In the genomic region with DNA sequence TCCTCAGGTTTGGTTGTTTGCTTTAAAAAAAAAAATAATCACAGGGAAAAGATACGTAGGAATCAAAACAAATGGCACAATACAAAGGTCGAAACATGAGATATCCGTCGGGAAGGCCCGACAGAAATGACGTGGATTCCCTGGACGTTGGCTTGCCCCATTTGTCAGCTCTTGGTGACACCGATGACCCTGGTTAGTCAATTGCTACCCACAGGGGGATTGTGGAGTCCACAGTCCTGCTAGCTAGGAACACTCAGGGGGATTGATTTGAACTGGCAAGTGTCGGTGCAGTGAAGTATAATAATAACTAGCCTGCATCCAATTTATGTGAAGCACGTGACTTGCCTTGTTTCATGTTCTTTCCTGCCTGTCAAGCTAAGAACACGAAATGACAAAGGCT, we compare ENCODE assay signal across 23 mouse cellular contexts. TPM values are rescaled to one million over a fixed set of nuclear protein-coding genes. Genes with fewer than 3 reads are reported as not detected.
A peak's percentile ranks its signal among the peaks of the same experiment; 100 is the strongest.
DNase-seq lines count a peak whose midpoint lies in the region; ATAC-seq and TF ChIP-seq lines count a peak whose summit lies in the region.
"Had no signal": no experiment of that assay in that cellular context is flagged by ENCODE, and none has a peak within 500 bp of the region (broad histone marks: within the 10 kb centered on the region; RNA-seq: fewer than 3 reads in every experiment).

No protein-coding gene starts in this region.

- TF ChIP-seq CTCF in cerebellum, adult 2 months (IDR thresholded peaks at IDR 0.05; ENCODE audit: borderline replicate concordance, insufficient read depth, low read depth, low read length), result no peak

- WGBS in hindbrain, embryonic 12.5 days, result 48% methylated on average over 11 of the region's 11 CpGs
- 63% methylated on average over 11 of the region's 11 CpGs for WGBS in hindbrain, embryonic 16.5 days
- WGBS in midbrain, embryonic 14.5 days, result 67% methylated on average over 11 of the region's 11 CpGs
- 77% methylated on average over 11 of the region's 11 CpGs for WGBS in midbrain, embryonic 10.5 days
- WGBS in cerebellum, adult 2 months, result 61% methylated on average over 11 of the region's 11 CpGs

- no peak overlapping the region for H3K4me3 ChIP-seq in hindbrain, embryonic 12.5 days
- no peak overlapping the region for H3K4me3 ChIP-seq in hindbrain, embryonic 16.5 days (ENCODE audit: low read length)
- H3K4me3 ChIP-seq in midbrain, embryonic 14.5 days (replicated peaks; ENCODE audit: low read depth, low read length), result no peak overlapping the region
- H3K4me3 ChIP-seq in midbrain, embryonic 10.5 days, result no peak overlapping the region
- no peak overlapping the region for H3K4me3 ChIP-seq in cerebellum, adult 2 months (replicated peaks; ENCODE audit: insufficient read depth, low read depth, low read length)
- H3K4me3 ChIP-seq: hindbrain, embryonic 15.5 days had no signal

- no peaks in the 10 kb centered on the region for H3K9me3 ChIP-seq in hindbrain, embryonic 12.5 days (replicated peaks)
- H3K9me3 ChIP-seq in hindbrain, embryonic 16.5 days (ENCODE audit: control insufficient read depth, low read length), result no peaks in the 10 kb centered on the region
- no peaks in the 10 kb centered on the region for H3K9me3 ChIP-seq in midbrain, embryonic 14.5 days (ENCODE audit: control insufficient read depth, low read length)
- no peaks in the 10 kb centered on the region for H3K9me3 ChIP-seq in midbrain, embryonic 10.5 days (replicated peaks)
- H3K9me3 ChIP-seq: hindbrain, embryonic 15.5 days had no signal

- TF ChIP-seq POLR2A in cerebellum, adult 2 months (IDR thresholded peaks at IDR 0.05; ENCODE audit: borderline replicate concordance, insufficient read depth, low read length), result no peak

- ATAC-seq in hindbrain, embryonic 12.5 days (ENCODE audit: low FRiP score), result no peak
- ATAC-seq in hindbrain, embryonic 16.5 days, result no peak
- no peak for ATAC-seq in midbrain, embryonic 14.5 days (ENCODE audit: low FRiP score, low TSS enrichment)
- ATAC-seq: CD4-positive, CD25-positive, alpha-beta regulatory T cell, adult 4 months had no signal

- H3K4me1 ChIP-seq in hindbrain, embryonic 12.5 days, result peaks cover 10% of the 10 kb centered on the region
- peaks cover 3% of the 10 kb centered on the region for H3K4me1 ChIP-seq in hindbrain, embryonic 16.5 days (ENCODE audit: control insufficient read depth, insufficient read depth, low read depth, low read length)
- peaks cover 5% of the 10 kb centered on the region; the same call in 1 of the 2 replicates for H3K4me1 ChIP-seq in midbrain, embryonic 14.5 days (ENCODE audit: control insufficient read depth, insufficient read depth, low read length)
- H3K4me1 ChIP-seq in midbrain, embryonic 10.5 days, result peaks cover 2% of the 10 kb centered on the region; the same call in 1 of the 2 replicates
- no peaks in the 10 kb centered on the region for H3K4me1 ChIP-seq in cerebellum, adult 2 months (ENCODE audit: control insufficient read depth, insufficient read depth, low read length)

- peak; percentile 30 for DNase-seq in adrenal gland, adult 2 months
- no peak for DNase-seq in adrenal gland, postnatal 4 days (ENCODE audit: low spot score in 2 of 2)
- DNase-seq in midbrain, embryonic 14.5 days, result peak; percentile 6
- no peak for DNase-seq in midbrain, embryonic 10.5 days (ENCODE audit: low spot score)
- DNase-seq in retina, embryonic 14.5 days (ENCODE audit: low spot score), result peak; percentile 79
- no peak for DNase-seq in cerebellum, adult 2 months
- DNase-seq: cerebellum, postnatal 14 days; gastrocnemius, postnatal 14 days; kidney, adult 11 months; kidney, postnatal 14 days; lung, postnatal 10 days; spleen, adult 18-20 months; thymus, adult 18-20 months had no signal

- H3K36me3 ChIP-seq in hindbrain, embryonic 12.5 days, result peaks cover 50% of the 10 kb centered on the region
- H3K36me3 ChIP-seq in hindbrain, embryonic 16.5 days (ENCODE audit: control insufficient read depth, insufficient read depth, low read length), result peaks cover 21% of the 10 kb centered on the region
- H3K36me3 ChIP-seq in midbrain, embryonic 14.5 days (ENCODE audit: control insufficient read depth, insufficient read depth, low read length), result peaks cover 61% of the 10 kb centered on the region
- H3K36me3 ChIP-seq in midbrain, embryonic 10.5 days, result peaks cover 74% of the 10 kb centered on the region

- H3K4me2 ChIP-seq in hindbrain, embryonic 12.5 days (replicated peaks), result no peak overlapping the region
- H3K4me2 ChIP-seq in hindbrain, embryonic 16.5 days (ENCODE audit: low read length), result no peak overlapping the region
- no peak overlapping the region for H3K4me2 ChIP-seq in midbrain, embryonic 14.5 days (ENCODE audit: low read length)
- H3K4me2 ChIP-seq: hindbrain, embryonic 15.5 days had no signal

- H3K27ac ChIP-seq in hindbrain, embryonic 12.5 days, result 0 out of 2 replicates have a peak overlapping the region, but pooled peaks have one; percentile 30
- no peak overlapping the region for H3K27ac ChIP-seq in hindbrain, embryonic 16.5 days (ENCODE audit: low read depth, low read length)
- H3K27ac ChIP-seq in midbrain, embryonic 14.5 days (replicated peaks; ENCODE audit: low read depth, low read length), result no peak overlapping the region
- H3K27ac ChIP-seq in midbrain, embryonic 10.5 days (replicated peaks), result no peak overlapping the region
- no peak overlapping the region for H3K27ac ChIP-seq in cerebellum, adult 2 months (ENCODE audit: insufficient read depth, low read length)
- H3K27ac ChIP-seq: hindbrain, embryonic 15.5 days had no signal

- H3K27me3 ChIP-seq in hindbrain, embryonic 12.5 days, result no peaks in the 10 kb centered on the region
- no peaks in the 10 kb centered on the region for H3K27me3 ChIP-seq in hindbrain, embryonic 16.5 days (replicated peaks; ENCODE audit: control insufficient read depth, insufficient read depth, low read length)
- no peaks in the 10 kb centered on the region for H3K27me3 ChIP-seq in midbrain, embryonic 14.5 days (ENCODE audit: control insufficient read depth, insufficient read depth, low read length)
- no peaks in the 10 kb centered on the region for H3K27me3 ChIP-seq in midbrain, embryonic 10.5 days (ENCODE audit: low read depth, poor library complexity, severe bottlenecking)
- H3K27me3 ChIP-seq in cerebellum, adult 2 months (ENCODE audit: control insufficient read depth, insufficient read depth, low read length), result no peaks in the 10 kb centered on the region
- H3K27me3 ChIP-seq: hindbrain, embryonic 15.5 days had no signal

- no peak overlapping the region for H3K9ac ChIP-seq in hindbrain, embryonic 12.5 days
- no peak overlapping the region for H3K9ac ChIP-seq in hindbrain, embryonic 16.5 days (ENCODE audit: low read depth, low read length)
- no peak overlapping the region for H3K9ac ChIP-seq in midbrain, embryonic 14.5 days (replicated peaks; ENCODE audit: low read length)
- H3K9ac ChIP-seq: hindbrain, embryonic 15.5 days had no signal

RNA-seq across cellular contexts. Expression of a gene that starts 6.9 kb away (rescaled TPM):
- total RNA-seq in adrenal gland, adult 2 months (2021), result 10 to 100 TPM; 47.7 to 73.6 TPM
- polyA plus RNA-seq in adrenal gland, adult 2 months (2012; rRNA removed), result 16.2 and 22.4 TPM in 2 replicates
- 10 to 100 TPM; 53.9 to 67.0 TPM for total RNA-seq in adrenal gland, postnatal 4 days (2021)
- polyA plus RNA-seq in hindbrain, embryonic 12.5 days (2016; fragmentation: Nextera tagmentation; extraction: Ambion mirVana), result 121 and 136 TPM in 2 replicates
- 107 TPM in 2 replicates for polyA plus RNA-seq in hindbrain, embryonic 16.5 days (2015; fragmentation: Nextera tagmentation; extraction: Ambion mirVana)
- 137 and 162 TPM in 2 replicates for polyA plus RNA-seq in midbrain, embryonic 14.5 days (2014; fragmentation: Nextera tagmentation; extraction: Ambion mirVana)
- 93.6 and 101 TPM in 2 replicates for polyA plus RNA-seq in midbrain, embryonic 10.5 days (2016; fragmentation: Nextera tagmentation; extraction: Ambion mirVana)
- 25.0 and 25.2 TPM in 2 replicates for polyA plus RNA-seq in cerebellum, adult 2 months (2012; rRNA removed)

RNA-seq across cellular contexts. Expression of a gene that starts 32.1 kb away (rescaled TPM):
- total RNA-seq in adrenal gland, adult 2 months (2021), result 10 to 100 TPM; 11.0 to 16.6 TPM
- 6.5 and 7.0 TPM in 2 replicates for polyA plus RNA-seq in adrenal gland, adult 2 months (2012; rRNA removed)
- 10 to 100 TPM; 18.1 to 20.4 TPM for total RNA-seq in adrenal gland, postnatal 4 days (2021)
- polyA plus RNA-seq in hindbrain, embryonic 12.5 days (2016; fragmentation: Nextera tagmentation; extraction: Ambion mirVana), result 22.8 and 28.4 TPM in 2 replicates
- polyA plus RNA-seq in hindbrain, embryonic 16.5 days (2015; fragmentation: Nextera tagmentation; extraction: Ambion mirVana), result 22.8 and 24.0 TPM in 2 replicates
- polyA plus RNA-seq in midbrain, embryonic 14.5 days (2014; fragmentation: Nextera tagmentation; extraction: Ambion mirVana), result 22.0 and 23.5 TPM in 2 replicates
- 19.2 and 21.9 TPM in 2 replicates for polyA plus RNA-seq in midbrain, embryonic 10.5 days (2016; fragmentation: Nextera tagmentation; extraction: Ambion mirVana)
- polyA plus RNA-seq in cerebellum, adult 2 months (2012; rRNA removed), result 18.0 and 18.8 TPM in 2 replicates

RNA-seq across cellular contexts. Expression of a gene that starts 44.9 kb away (rescaled TPM):
- total RNA-seq in adrenal gland, adult 2 months (2021), result under 1 TPM in 1 of 2 experiments, not detected in 1; 0.43 TPM
- not detected in 2 replicates for polyA plus RNA-seq in adrenal gland, adult 2 months (2012; rRNA removed)
- total RNA-seq in adrenal gland, postnatal 4 days (2021), result 1 to 10 TPM; 1.4 to 2.4 TPM
- not detected in 2 replicates for polyA plus RNA-seq in hindbrain, embryonic 12.5 days (2016; fragmentation: Nextera tagmentation; extraction: Ambion mirVana)
- not detected in 2 replicates for polyA plus RNA-seq in hindbrain, embryonic 16.5 days (2015; fragmentation: Nextera tagmentation; extraction: Ambion mirVana)
- not detected in 2 replicates for polyA plus RNA-seq in midbrain, embryonic 14.5 days (2014; fragmentation: Nextera tagmentation; extraction: Ambion mirVana)
- not detected in 2 replicates for polyA plus RNA-seq in midbrain, embryonic 10.5 days (2016; fragmentation: Nextera tagmentation; extraction: Ambion mirVana)
- polyA plus RNA-seq in cerebellum, adult 2 months (2012; rRNA removed), result not detected in 2 replicates
- total RNA-seq: G1E; gastrocnemius, postnatal 14 days; megakaryocyte, adult 5-6 weeks had no signal
- polyA plus RNA-seq: CD4-positive, CD25-positive, alpha-beta regulatory T cell, adult 4 months; forebrain, embryonic 11.5 days; G1E; heart, postnatal 0 days; hindbrain, embryonic 15.5 days; limb, embryonic 14.5 days; stomach, embryonic 14.5 days had no signal

RNA-seq across cellular contexts. Expression of a gene that starts 52.3 kb away (rescaled TPM):
- 1 to 10 TPM in 1 of 2 experiments, under 1 TPM in 1; 0.32 to 3.3 TPM for total RNA-seq in adrenal gland, adult 2 months (2021)
- polyA plus RNA-seq in adrenal gland, adult 2 months (2012; rRNA removed), result 0.45 and 0.98 TPM in 2 replicates
- 1 to 10 TPM; 1.1 to 1.3 TPM for total RNA-seq in adrenal gland, postnatal 4 days (2021)
- 0.22 TPM in 1 of 2 replicates, not detected in the other for polyA plus RNA-seq in hindbrain, embryonic 12.5 days (2016; fragmentation: Nextera tagmentation; extraction: Ambion mirVana)
- polyA plus RNA-seq in hindbrain, embryonic 16.5 days (2015; fragmentation: Nextera tagmentation; extraction: Ambion mirVana), result 1.1 and 1.2 TPM in 2 replicates
- polyA plus RNA-seq in midbrain, embryonic 14.5 days (2014; fragmentation: Nextera tagmentation; extraction: Ambion mirVana), result 0.55 and 1.00 TPM in 2 replicates
- 0.10 TPM in 1 of 2 replicates, not detected in the other for polyA plus RNA-seq in midbrain, embryonic 10.5 days (2016; fragmentation: Nextera tagmentation; extraction: Ambion mirVana)
- 0.79 and 1.1 TPM in 2 replicates for polyA plus RNA-seq in cerebellum, adult 2 months (2012; rRNA removed)
- total RNA-seq: gastrocnemius, postnatal 14 days; megakaryocyte, adult 5-6 weeks had no signal
- polyA plus RNA-seq: G1E; heart, postnatal 0 days; stomach, embryonic 14.5 days had no signal

Comparison
In these comparisons a context has a peak if more than half of its experiments do, and no peak if none do; other contexts are left out.
1. DNase-seq: peak in adrenal gland, adult 2 months (single experiment), midbrain, embryonic 14.5 days (single experiment) and retina, embryonic 14.5 days (single experiment); none in adrenal gland, postnatal 4 days (0 of 2), midbrain, embryonic 10.5 days (single experiment) and cerebellum, adult 2 months (0 of 2).